Mouse (Mus musculus) testis, adult 2 months (tissue): Measurements from ENCODE around the gene Fbln5.

Source experiments
- CTCF ChIP-seq: fragments of 200-500 bp; IDR thresholded peaks from 2 replicates; pipeline ENCODE4 v1.5.1; 2012; ENCODE audit warnings: low read depth, mild to moderate bottlenecking, inconsistent platforms, low read length, moderate library complexity; ENCODE audit not compliant: control insufficient read depth, insufficient read depth, insufficient replicate concordance
- POLR2A ChIP-seq: fragments of 200-500 bp; IDR thresholded peaks from 2 replicates; pipeline ENCODE4 v1.6.1; 2012; ENCODE audit warnings: low read depth, mild to moderate bottlenecking, inconsistent platforms, low read length, moderate library complexity; ENCODE audit not compliant: control insufficient read depth

DNA sequence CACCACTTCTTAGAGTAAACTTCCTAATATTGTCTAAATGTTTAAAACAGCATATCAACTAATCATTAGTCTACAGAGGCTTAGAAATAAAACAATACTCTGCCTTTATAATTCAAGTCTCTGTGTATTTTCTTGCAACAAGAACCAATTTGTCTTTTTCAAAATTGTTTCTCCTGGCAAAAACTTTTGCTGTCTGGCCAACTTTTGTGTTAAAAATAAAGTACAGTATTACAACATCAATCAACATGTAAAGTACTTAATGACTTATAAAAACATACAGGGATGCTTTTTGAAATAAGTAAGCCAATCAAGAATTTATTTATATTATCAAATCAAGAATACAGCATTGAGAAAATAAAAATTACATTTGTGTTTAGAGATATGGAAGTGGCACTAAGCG is 41.4 kb upstream of the Fbln5 start:
- no peak for TF ChIP-seq POLR2A
- TF ChIP-seq CTCF, result no peak
